Mouse (Mus musculus) CD4-positive helper T cell, adult 2 months (primary cell): ENCODE data around the gene Ccdc121.
A peak's percentile ranks its signal among the peaks of the same experiment; 100 is the strongest.
"Not testable (repeated sequence)": the region's sequence is repeated elsewhere in the genome, so short reads cannot be mapped to it uniquely, and the experiment has no call there.

ENCODE experiments used
- DNase-seq: peaks from one replicate; pipeline ENCODE4 v3.0.0-alpha.2; 2012; ENCODE audit warnings: low read depth, missing footprints, low spot score

Gene Ccdc121

GRCm38 (mm10) chr1:181512430-181513129 lies 1.3 kb upstream of the Ccdc121 start:
- no peak for DNase-seq

GRCm38 (mm10) chr1:181510855-181511254 lies 396 bp downstream of the Ccdc121 start:
- DNase-seq, result not testable (repeated sequence)

- DNase-seq, result no peak
These were observed 5.9 kb downstream of the Ccdc121 start for GRCm38 (mm10) chr1:181505367-181505766.

GRCm38 (mm10) chr1:181503471-181503870 lies 7.8 kb downstream of the Ccdc121 start:
- no peak for DNase-seq

- no peak for DNase-seq
These were observed 26.6 kb downstream of the Ccdc121 start for GRCm38 (mm10) chr1:181484696-181485095.

- DNase-seq, result no peak
These were observed 34.7 kb downstream of the Ccdc121 start for GRCm38 (mm10) chr1:181476557-181476956.

GRCm38 (mm10) chr1:181476141-181476540 lies 35.1 kb downstream of the Ccdc121 start:
- no peak for DNase-seq

- no peak for DNase-seq
These were observed 41.8 kb downstream of the Ccdc121 start for GRCm38 (mm10) chr1:181469415-181469814.

GRCm38 (mm10) chr1:181467321-181467670 lies 44.0 kb downstream of the Ccdc121 start:
- DNase-seq, result no peak

GRCm38 (mm10) chr1:181466601-181467320 lies 44.5 kb downstream of the Ccdc121 start:
- DNase-seq, result no peak

- no peak for DNase-seq
These were observed 45.2 kb downstream of the Ccdc121 start for GRCm38 (mm10) chr1:181466040-181466439.

GRCm38 (mm10) chr1:181465027-181465426 lies 46.2 kb downstream of the Ccdc121 start:
- DNase-seq, result peak; percentile 12

GRCm38 (mm10) chr1:181462906-181463179 lies 48.4 kb downstream of the Ccdc121 start:
- no peak for DNase-seq

GRCm38 (mm10) chr1:181462051-181462905 lies 49.0 kb downstream of the Ccdc121 start:
- no peak for DNase-seq

- no peak for DNase-seq
These were observed 49.8 kb downstream of the Ccdc121 start for GRCm38 (mm10) chr1:181461484-181461883.

GRCm38 (mm10) chr1:181460283-181460682 lies 51.0 kb downstream of the Ccdc121 start:
- DNase-seq, result no peak
